Mouse (Mus musculus): Measurements from ENCODE around the gene Vps29.

DNA sequence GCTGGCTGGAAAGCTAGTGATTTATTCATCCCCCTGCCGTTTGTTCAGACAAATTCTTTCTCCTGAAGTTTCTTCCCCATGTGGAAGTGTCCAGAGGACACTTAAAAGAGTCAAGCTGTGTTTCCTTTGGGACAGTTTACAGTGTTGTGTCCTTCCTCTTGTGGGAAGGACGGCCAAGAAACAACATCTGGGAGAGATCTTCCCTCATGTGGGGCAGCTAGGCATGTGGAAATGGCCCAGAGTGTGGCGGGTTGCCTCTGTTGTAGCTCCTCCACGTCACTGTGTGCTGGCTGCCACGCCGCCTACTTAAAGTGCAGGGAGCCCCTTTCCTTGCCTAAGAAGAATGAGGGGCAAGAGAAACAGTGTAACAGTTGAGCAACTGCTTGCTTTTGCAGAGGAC is 58.7 kb downstream of the Vps29 start:
- TF ChIP-seq CTCF (IDR thresholded peaks at IDR 0.05) (no peak), EP300 (IDR thresholded peaks at IDR 0.05) (no peak; the same call in 1 of the 2 replicates)
